Mouse (Mus musculus): Measurements from ENCODE around the gene Banf2. TPM values are rescaled to one million over a fixed set of nuclear protein-coding genes. Genes with fewer than 3 reads are reported as not detected.

Banf2 gene
- polyA plus RNA-seq, 1 experiment from 2014 or later = not detected

GRCm38 (mm10) chr2:144107810-144108209, 75.0 kb downstream of the Banf2 start:
- Histone ChIP-seq H3K27ac (no peak overlapping the region), H3K9me3 (ENCODE audit: control insufficient read depth, low read length) (no peaks in the 10 kb centered on the region), H3K4me3 (replicated peaks; ENCODE audit: low read length) (no peak overlapping the region), H3K36me3 (replicated peaks; ENCODE audit: control insufficient read depth, insufficient read depth) (no peaks in the 10 kb centered on the region), H3K27me3 (ENCODE audit: control insufficient read depth, insufficient read depth, low read length) (no peaks in the 10 kb centered on the region), H3K4me1 (replicated peaks; ENCODE audit: control insufficient read depth, insufficient read depth, low read length) (no peaks in the 10 kb centered on the region), H3K4me2 (replicated peaks) (no peak overlapping the region), H3K9ac (no peak overlapping the region)
- 86% methylated on average over 2 of the region's 2 CpGs for WGBS
- no peak for DNase-seq (ENCODE audit: low spot score)
- ATAC-seq (ENCODE audit: low FRiP score) = no peak

- no peaks in the 10 kb centered on the region for H3K36me3 ChIP-seq (replicated peaks; ENCODE audit: control insufficient read depth, insufficient read depth)
- no peak for ATAC-seq (ENCODE audit: low FRiP score)
- WGBS = 83% methylated on average over 3 of the region's 3 CpGs
- H3K9me3 ChIP-seq (ENCODE audit: control insufficient read depth, low read length) = no peaks in the 10 kb centered on the region
- H3K9ac ChIP-seq = no peak overlapping the region
- no peak overlapping the region for H3K4me2 ChIP-seq (replicated peaks)
- DNase-seq (ENCODE audit: low spot score) = no peak
- no peak overlapping the region for H3K4me3 ChIP-seq (replicated peaks; ENCODE audit: low read length)
- H3K27ac ChIP-seq = no peak overlapping the region
- no peaks in the 10 kb centered on the region for H3K4me1 ChIP-seq (replicated peaks; ENCODE audit: control insufficient read depth, insufficient read depth, low read length)
- no peaks in the 10 kb centered on the region for H3K27me3 ChIP-seq (ENCODE audit: control insufficient read depth, insufficient read depth, low read length)
Observed at GRCm38 (mm10) chr2:144108376-144108775, 75.5 kb downstream of the Banf2 start.

GRCm38 (mm10) chr2:144111966-144112365, 79.1 kb downstream of the Banf2 start:
- Histone ChIP-seq H3K4me1 (replicated peaks; ENCODE audit: control insufficient read depth, insufficient read depth, low read length) (no peaks in the 10 kb centered on the region), H3K27ac (no peak overlapping the region), H3K4me3 (replicated peaks; ENCODE audit: low read length) (no peak overlapping the region), H3K9me3 (ENCODE audit: control insufficient read depth, low read length) (no peaks in the 10 kb centered on the region), H3K9ac (no peak overlapping the region), H3K4me2 (replicated peaks) (no peak overlapping the region), H3K27me3 (ENCODE audit: control insufficient read depth, insufficient read depth, low read length) (no peaks in the 10 kb centered on the region), H3K36me3 (replicated peaks; ENCODE audit: control insufficient read depth, insufficient read depth) (no peaks in the 10 kb centered on the region)
- ATAC-seq (ENCODE audit: low FRiP score) = no peak
- WGBS = 75% methylated on average over 7 of the region's 7 CpGs
- DNase-seq (ENCODE audit: low spot score) = no peak

GRCm38 (mm10) chr2:144112666-144113065, 79.8 kb downstream of the Banf2 start:
- Histone ChIP-seq H3K27ac (no peak overlapping the region), H3K4me2 (replicated peaks) (no peak overlapping the region), H3K9me3 (ENCODE audit: control insufficient read depth, low read length) (no peaks in the 10 kb centered on the region), H3K4me1 (replicated peaks; ENCODE audit: control insufficient read depth, insufficient read depth, low read length) (no peaks in the 10 kb centered on the region), H3K4me3 (replicated peaks; ENCODE audit: low read length) (no peak overlapping the region), H3K27me3 (ENCODE audit: control insufficient read depth, insufficient read depth, low read length) (no peaks in the 10 kb centered on the region), H3K9ac (no peak overlapping the region), H3K36me3 (replicated peaks; ENCODE audit: control insufficient read depth, insufficient read depth) (no peaks in the 10 kb centered on the region)
- 88% methylated on average over 5 of the region's 5 CpGs for WGBS
- ATAC-seq (ENCODE audit: low FRiP score) (no peak), DNase-seq (ENCODE audit: low spot score) (no peak)

- no peak overlapping the region for H3K27ac ChIP-seq
- ATAC-seq (ENCODE audit: low FRiP score) = no peak
- no peaks in the 10 kb centered on the region for H3K9me3 ChIP-seq (ENCODE audit: control insufficient read depth, low read length)
- no peaks in the 10 kb centered on the region for H3K4me1 ChIP-seq (replicated peaks; ENCODE audit: control insufficient read depth, insufficient read depth, low read length)
- no peaks in the 10 kb centered on the region for H3K27me3 ChIP-seq (ENCODE audit: control insufficient read depth, insufficient read depth, low read length)
- WGBS = 83% methylated on average over 2 of the region's 2 CpGs
- H3K4me2 ChIP-seq (replicated peaks) = no peak overlapping the region
- H3K4me3 ChIP-seq (replicated peaks; ENCODE audit: low read length) = no peak overlapping the region
- DNase-seq (ENCODE audit: low spot score) = no peak
- no peaks in the 10 kb centered on the region for H3K36me3 ChIP-seq (replicated peaks; ENCODE audit: control insufficient read depth, insufficient read depth)
- no peak overlapping the region for H3K9ac ChIP-seq
Observed at GRCm38 (mm10) chr2:144118061-144118460, 85.2 kb downstream of the Banf2 start.

- WGBS = 77% methylated on average over 7 of the region's 7 CpGs
- Histone ChIP-seq H3K4me1 (replicated peaks; ENCODE audit: control insufficient read depth, insufficient read depth, low read length) (no peaks in the 10 kb centered on the region), H3K27ac (no peak overlapping the region), H3K9ac (no peak overlapping the region), H3K36me3 (replicated peaks; ENCODE audit: control insufficient read depth, insufficient read depth) (no peaks in the 10 kb centered on the region), H3K4me3 (replicated peaks; ENCODE audit: low read length) (no peak overlapping the region), H3K4me2 (replicated peaks) (no peak overlapping the region), H3K9me3 (ENCODE audit: control insufficient read depth, low read length) (no peaks in the 10 kb centered on the region), H3K27me3 (ENCODE audit: control insufficient read depth, insufficient read depth, low read length) (no peaks in the 10 kb centered on the region)
- no peak for DNase-seq (ENCODE audit: low spot score)
- ATAC-seq (ENCODE audit: low FRiP score) = no peak
Observed at GRCm38 (mm10) chr2:144120186-144120823, 87.4 kb downstream of the Banf2 start.

GRCm38 (mm10) chr2:144122068-144122467, 89.2 kb downstream of the Banf2 start:
- ATAC-seq (ENCODE audit: low FRiP score) = no peak
- WGBS = 95% methylated on average over 16 of the region's 16 CpGs
- Histone ChIP-seq H3K9ac (no peak overlapping the region), H3K4me3 (replicated peaks; ENCODE audit: low read length) (no peak overlapping the region), H3K27ac (no peak overlapping the region), H3K27me3 (ENCODE audit: control insufficient read depth, insufficient read depth, low read length) (no peaks in the 10 kb centered on the region), H3K36me3 (replicated peaks; ENCODE audit: control insufficient read depth, insufficient read depth) (no peaks in the 10 kb centered on the region), H3K9me3 (ENCODE audit: control insufficient read depth, low read length) (no peaks in the 10 kb centered on the region), H3K4me2 (replicated peaks) (no peak overlapping the region), H3K4me1 (replicated peaks; ENCODE audit: control insufficient read depth, insufficient read depth, low read length) (no peaks in the 10 kb centered on the region)
- no peak for DNase-seq (ENCODE audit: low spot score)

Other genes starting within 250 kb of the Banf2 start
- 1.8 and 2.1 TPM in 2 replicates for gene Bfsp1, start 169.9 kb upstream of the Banf2 start, polyA plus RNA-seq (2014; fragmentation: Nextera tagmentation; extraction: Ambion mirVana)
- gene Dstn, start 117.7 kb upstream of the Banf2 start, polyA plus RNA-seq (2014; fragmentation: Nextera tagmentation; extraction: Ambion mirVana) = 461 and 492 TPM in 2 replicates
- gene Rrbp1, start 21.8 kb upstream of the Banf2 start, polyA plus RNA-seq (2014; fragmentation: Nextera tagmentation; extraction: Ambion mirVana) = 25.7 and 34.8 TPM in 2 replicates
- gene Mgme1, start 237.6 kb downstream of the Banf2 start, polyA plus RNA-seq (2014; fragmentation: Nextera tagmentation; extraction: Ambion mirVana) = 10.5 and 11.7 TPM in 2 replicates
- 73.0 and 75.9 TPM in 2 replicates for gene Snx5, start 237.8 kb downstream of the Banf2 start, polyA plus RNA-seq (2014; fragmentation: Nextera tagmentation; extraction: Ambion mirVana)

All from hindbrain, embryonic 14.5 days (tissue).